Mouse (Mus musculus): Measurements from ENCODE around the gene C1qtnf7. TPM values are rescaled to one million over a fixed set of nuclear protein-coding genes. Genes with fewer than 3 reads are reported as not detected.

The C1qtnf7 gene
- polyA plus RNA-seq, 1 experiment = not detected

GRCm38 (mm10) chr5:43582876-43583275, 67.5 kb downstream of the C1qtnf7 start:
- no peak for TF ChIP-seq GATA1 (IDR thresholded peaks at IDR 0.05; ENCODE audit: low read length)

GRCm38 (mm10) chr5:43583326-43584120, 68.2 kb downstream of the C1qtnf7 start:
- TF ChIP-seq GATA1 (IDR thresholded peaks at IDR 0.05; ENCODE audit: low read length) = no peak

- TF ChIP-seq GATA1 (IDR thresholded peaks at IDR 0.05; ENCODE audit: low read length) = no peak
Observed at GRCm38 (mm10) chr5:43584464-43584863, 69.1 kb downstream of the C1qtnf7 start.

- no peak for TF ChIP-seq GATA1 (IDR thresholded peaks at IDR 0.05; ENCODE audit: low read length)
Observed at GRCm38 (mm10) chr5:43585406-43586245, 70.3 kb downstream of the C1qtnf7 start.

- TF ChIP-seq GATA1 (IDR thresholded peaks at IDR 0.05; ENCODE audit: low read length) = no peak
Observed at GRCm38 (mm10) chr5:43588791-43589439, 73.6 kb downstream of the C1qtnf7 start.

GRCm38 (mm10) chr5:43589440-43589830, 74.1 kb downstream of the C1qtnf7 start:
- no peak for TF ChIP-seq GATA1 (IDR thresholded peaks at IDR 0.05; ENCODE audit: low read length)

GRCm38 (mm10) chr5:43590311-43590731, 75.0 kb downstream of the C1qtnf7 start:
- no peak for TF ChIP-seq GATA1 (IDR thresholded peaks at IDR 0.05; ENCODE audit: low read length)

GRCm38 (mm10) chr5:43601601-43602000, 86.3 kb downstream of the C1qtnf7 start:
- no peak for TF ChIP-seq GATA1 (IDR thresholded peaks at IDR 0.05; ENCODE audit: low read length)

GRCm38 (mm10) chr5:43602518-43602917, 87.2 kb downstream of the C1qtnf7 start:
- no peak for TF ChIP-seq GATA1 (IDR thresholded peaks at IDR 0.05; ENCODE audit: low read length)

GRCm38 (mm10) chr5:43603559-43603958, 88.2 kb downstream of the C1qtnf7 start:
- no peak for TF ChIP-seq GATA1 (IDR thresholded peaks at IDR 0.05; ENCODE audit: low read length)

GRCm38 (mm10) chr5:43608073-43608472, 92.7 kb downstream of the C1qtnf7 start:
- no peak for TF ChIP-seq GATA1 (IDR thresholded peaks at IDR 0.05; ENCODE audit: low read length)

GRCm38 (mm10) chr5:43609760-43610159, 94.4 kb downstream of the C1qtnf7 start:
- no peak for TF ChIP-seq GATA1 (IDR thresholded peaks at IDR 0.05; ENCODE audit: low read length)

GRCm38 (mm10) chr5:43621575-43622299, 106.4 kb downstream of the C1qtnf7 start:
- TF ChIP-seq GATA1 (IDR thresholded peaks at IDR 0.05; ENCODE audit: low read length) = no peak

- no peak for TF ChIP-seq GATA1 (IDR thresholded peaks at IDR 0.05; ENCODE audit: low read length)
Observed at GRCm38 (mm10) chr5:43625407-43625806, 110.1 kb downstream of the C1qtnf7 start.

- no peak for TF ChIP-seq GATA1 (IDR thresholded peaks at IDR 0.05; ENCODE audit: low read length)
Observed at GRCm38 (mm10) chr5:43634071-43634601, 118.8 kb downstream of the C1qtnf7 start.

Data from G1E-ER4 (cell line).